Mouse (Mus musculus) duodenum, adult 2 months (tissue): ENCODE data around the gene Tmed1. TPM values are rescaled to one million over a fixed set of nuclear protein-coding genes. Genes with fewer than 3 reads are reported as not detected.

Source experiments
- polyA plus RNA-seq: library from polyadenylated mRNA; depleted of rRNA; stranded (reverse); fragments of >200 nt; gene quantifications from 2 replicates; pipeline ENCODE4 v1.2.3, GENCODE M21; 2012; ENCODE audit warnings: low replicate concordance; rRNA removed

Tmed1 gene
- polyA plus RNA-seq: 10.1 and 10.3 TPM in 2 replicates

DNA sequence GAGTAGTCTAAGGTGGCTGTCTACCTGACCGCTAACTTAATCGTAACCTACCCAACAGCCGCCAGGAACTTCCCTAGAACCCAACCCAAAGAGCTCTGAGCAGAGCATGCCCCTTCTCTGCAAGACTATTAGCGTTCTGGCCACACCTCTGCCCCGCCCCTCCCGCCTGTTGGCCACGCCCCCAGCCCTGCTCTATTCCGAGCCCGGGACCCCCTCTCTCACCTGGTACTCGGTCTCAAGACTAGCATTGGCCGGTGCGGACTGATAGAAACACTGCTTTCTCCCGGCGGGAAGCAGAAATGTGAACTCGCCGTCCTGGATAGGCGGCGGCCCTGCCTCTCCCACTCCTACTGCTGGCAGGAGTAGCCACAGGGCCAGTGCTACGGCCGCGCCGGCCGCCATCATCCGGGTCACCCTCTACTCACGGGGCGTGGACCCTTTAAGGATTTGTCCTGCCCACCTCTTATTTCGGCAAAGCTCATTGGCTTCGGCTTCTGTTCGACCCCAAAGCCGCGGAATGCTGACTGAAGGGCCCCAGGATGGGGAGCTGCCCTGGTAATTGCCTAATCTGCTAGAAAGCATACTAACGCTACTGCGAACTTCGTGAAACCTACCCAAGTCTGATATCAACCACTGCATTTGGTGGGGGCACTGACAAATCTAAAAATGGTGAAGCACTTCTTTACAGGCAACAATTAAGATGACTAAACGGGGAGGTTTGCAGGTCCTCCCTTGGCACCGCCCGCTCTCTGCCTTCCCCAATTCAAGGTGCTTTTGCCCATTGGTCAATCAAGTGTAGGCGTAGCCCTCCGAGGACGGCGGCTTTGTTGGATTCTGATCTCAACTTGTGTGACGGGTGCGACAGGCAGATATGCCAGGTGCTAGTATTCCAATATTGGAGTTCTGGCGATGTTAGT is at the start of gene Tmed1:
Tmed1 (minus strand) TSS at position 481 of the 917 bp plus-strand sequence.

DNA sequence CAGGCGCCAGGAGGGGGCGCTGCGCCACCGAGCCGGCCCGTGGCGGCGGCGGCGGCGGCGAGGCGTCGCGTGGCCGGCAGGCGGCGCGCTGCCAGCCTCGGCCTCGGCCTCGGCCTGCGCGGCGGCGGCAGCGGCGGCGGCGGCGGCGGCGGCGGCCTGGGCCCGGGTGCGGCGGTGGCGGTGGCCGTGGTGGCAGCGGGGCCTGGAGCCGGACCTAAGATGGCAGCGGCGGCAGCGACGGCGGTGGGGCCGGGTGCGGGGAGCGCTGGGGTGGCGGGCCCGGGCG is 36.7 kb upstream of the Tmed1 start, which contains the start of gene Carm1:
Carm1 (plus strand) TSS at position 106 of the 286 bp plus-strand sequence.

DNA sequence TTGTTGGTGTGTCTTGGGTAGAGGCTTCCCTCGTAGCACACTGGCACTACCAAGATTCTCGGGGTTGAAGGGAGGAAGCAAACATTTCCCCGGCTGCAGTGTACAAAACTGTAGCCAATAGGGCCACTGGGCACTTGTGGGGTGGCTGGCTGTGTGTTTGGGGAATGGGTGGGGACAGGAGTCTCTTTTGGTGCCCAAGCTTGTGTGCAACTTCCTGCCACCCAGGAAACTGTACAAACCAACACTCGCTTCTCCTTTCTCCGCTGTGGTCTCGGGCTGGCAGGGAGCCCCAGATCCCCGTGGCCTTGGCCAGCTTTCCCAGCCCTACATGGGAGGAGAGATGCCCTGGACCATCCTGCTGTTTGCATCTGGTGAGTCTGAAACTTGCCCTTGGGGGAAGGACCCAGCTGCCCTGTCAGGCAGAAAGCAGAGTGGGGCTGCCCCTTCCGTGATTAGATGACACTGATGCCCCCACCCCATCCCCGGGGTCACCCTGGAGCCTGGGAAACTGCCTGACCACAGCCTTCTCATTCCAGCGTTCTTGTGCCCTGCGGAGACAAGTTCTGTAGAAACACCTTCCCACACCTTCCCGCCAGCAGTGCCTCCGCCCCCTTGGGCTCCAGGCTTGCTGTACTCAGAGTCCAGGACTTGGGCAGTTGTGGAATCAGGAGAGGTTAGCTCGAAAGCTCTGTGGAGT is 16.0 kb upstream of the Tmed1 start, which contains the start of gene AB124611:
AB124611 (plus strand) TSS at position 240 of the 697 bp plus-strand sequence.

Other genes with a start within 250 kb of the Tmed1 start
- gene Atg4d, start 245.0 kb downstream of the Tmed1 start, polyA plus RNA-seq: 75.4 and 213 TPM in 2 replicates
- gene Kri1, start 222.3 kb downstream of the Tmed1 start, polyA plus RNA-seq: 8.6 and 13.3 TPM in 2 replicates
- 15.2 and 22.1 TPM in 2 replicates for gene Cdkn2d, start 218.8 kb downstream of the Tmed1 start, polyA plus RNA-seq
- 55.7 and 57.9 TPM in 2 replicates for gene Ap1m2, start 197.9 kb downstream of the Tmed1 start, polyA plus RNA-seq
- 9.2 and 13.8 TPM in 2 replicates for gene Slc44a2, start 189.6 kb downstream of the Tmed1 start, polyA plus RNA-seq
- gene Ilf3, start 142.4 kb downstream of the Tmed1 start, polyA plus RNA-seq: 17.3 and 20.4 TPM in 2 replicates
- 24.0 and 24.6 TPM in 2 replicates for gene Qtrt1, start 98.4 kb downstream of the Tmed1 start, polyA plus RNA-seq
- gene Dnm2, start 85.3 kb downstream of the Tmed1 start, polyA plus RNA-seq: 332 and 457 TPM in 2 replicates
- gene AB124611, start 15.9 kb upstream of the Tmed1 start, polyA plus RNA-seq: 0.84 and 1.1 TPM in 2 replicates
- gene Carm1, start 36.6 kb upstream of the Tmed1 start, polyA plus RNA-seq: 41.2 and 56.6 TPM in 2 replicates
- 14.3 and 15.6 TPM in 2 replicates for gene Timm29, start 82.5 kb upstream of the Tmed1 start, polyA plus RNA-seq
- 37.1 and 41.0 TPM in 2 replicates for gene Yipf2, start 82.6 kb upstream of the Tmed1 start, polyA plus RNA-seq
- gene Smarca4, start 105.9 kb upstream of the Tmed1 start, polyA plus RNA-seq: 17.2 and 28.1 TPM in 2 replicates
- gene Ldlr, start 213.2 kb upstream of the Tmed1 start, polyA plus RNA-seq: 28.7 and 47.8 TPM in 2 replicates